Mouse (Mus musculus): ENCODE data around the gene Zmat1.

- peak; percentile 51 for TF ChIP-seq CTCF (IDR thresholded peaks at IDR 0.05; ENCODE audit: low read depth)
- no peak for TF ChIP-seq EP300 (IDR thresholded peaks at IDR 0.05; ENCODE audit: low read depth)
Measured at GRCm38 (mm10) chrX:134925058-134925457, 84.0 kb downstream of the Zmat1 start.

Data from liver, embryonic 14.5 days (tissue).